Mouse (Mus musculus): ENCODE measurements at regions not wholly inside any gene's neighbourhood (a gene's known extent, or its start where the extent isn't known, plus 50 kb on each side); places are given as distances from the start of the nearest gene placed in this dataset.

- in situ Hi-C loops (cut with MboI, MseI): loop anchor here (5.0 kb wide), 1 partner anchor 202 kb away; no protein-coding TSS in a partner anchor
Measured at GRCm38 (mm10) chr4:72060605-72061352, 139.9 kb downstream of the Tle1 start.

DNA sequence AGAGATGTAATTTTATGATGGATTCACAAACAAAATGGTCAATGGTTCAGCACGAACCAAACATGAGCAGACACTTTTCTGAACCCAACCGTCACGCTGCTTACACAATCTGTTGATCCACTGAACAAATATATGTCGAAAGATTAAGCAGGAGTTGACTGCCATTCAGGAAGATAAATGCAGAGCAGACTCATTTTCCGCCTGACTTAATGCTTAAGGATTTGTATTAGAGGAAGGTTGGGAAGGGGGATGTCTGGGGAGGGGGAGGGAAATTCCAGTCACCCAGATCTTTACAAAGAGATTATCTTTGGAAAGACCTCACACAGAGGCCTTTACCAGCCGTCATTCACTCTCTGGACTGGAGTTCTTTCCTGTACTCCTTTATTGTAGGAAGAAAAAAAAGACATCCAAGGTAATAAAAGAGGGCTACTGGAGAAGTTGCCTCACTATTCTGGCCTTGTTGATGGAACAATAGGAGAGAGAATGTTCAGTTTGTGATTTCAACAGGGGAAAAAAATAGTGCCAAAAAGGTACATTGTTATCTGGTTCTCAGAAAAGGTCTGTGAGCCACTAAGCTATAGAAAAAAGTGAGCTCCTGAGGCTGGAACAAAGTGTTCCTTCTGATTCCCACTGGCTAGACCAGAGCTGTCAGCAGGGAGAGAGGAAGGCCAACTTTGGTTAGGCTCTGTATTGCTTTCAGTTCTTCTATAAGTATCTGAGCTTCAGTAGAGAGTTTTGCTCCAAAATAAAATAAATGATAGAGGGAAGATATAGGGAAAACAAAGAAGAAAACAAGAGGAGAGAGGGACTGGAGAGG is 150.9 kb downstream of the Tle1 start:
- in situ Hi-C loops (cut with MboI, MseI): no loop called here

GRCm38 (mm10) chr4:72022152-72022551 is 178.6 kb downstream of the Tle1 start:
- in situ Hi-C loops (cut with MboI, MseI): no loop called here

DNA sequence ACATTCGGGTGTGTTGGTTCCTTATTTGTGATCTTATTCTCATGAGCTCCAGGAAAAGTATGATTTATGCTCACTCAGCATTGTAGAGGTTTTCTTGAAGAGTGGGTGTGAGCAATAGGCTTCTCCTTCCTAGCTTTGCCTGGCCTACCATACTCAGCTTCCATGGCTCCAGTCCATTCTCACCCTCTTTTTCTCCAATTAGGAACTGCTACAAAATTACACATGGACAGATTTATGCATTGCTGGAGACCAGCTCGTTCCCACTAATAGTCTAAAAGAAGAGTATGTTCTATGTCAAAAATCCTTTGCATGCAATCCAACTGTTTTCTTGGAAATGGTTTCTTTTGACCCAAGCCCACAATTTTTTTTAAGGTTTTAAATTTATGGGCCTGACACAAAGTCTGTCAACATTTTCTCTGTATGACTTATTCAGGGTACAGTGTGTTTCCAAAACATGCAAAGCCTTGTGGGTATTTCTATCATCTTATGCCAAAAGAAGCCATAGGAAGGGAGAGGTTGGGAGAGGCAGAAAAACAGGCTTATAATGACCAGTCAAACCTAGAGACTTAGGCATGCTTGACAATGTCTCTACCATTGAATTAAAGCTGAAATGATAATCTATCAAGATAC is 186.4 kb downstream of the Tle1 start:
- in situ Hi-C loops (cut with MboI, MseI): no loop called here

- in situ Hi-C loops (cut with MboI, MseI): no loop called here
Measured at GRCm38 (mm10) chr4:72013583-72013982, 187.1 kb downstream of the Tle1 start.

DNA sequence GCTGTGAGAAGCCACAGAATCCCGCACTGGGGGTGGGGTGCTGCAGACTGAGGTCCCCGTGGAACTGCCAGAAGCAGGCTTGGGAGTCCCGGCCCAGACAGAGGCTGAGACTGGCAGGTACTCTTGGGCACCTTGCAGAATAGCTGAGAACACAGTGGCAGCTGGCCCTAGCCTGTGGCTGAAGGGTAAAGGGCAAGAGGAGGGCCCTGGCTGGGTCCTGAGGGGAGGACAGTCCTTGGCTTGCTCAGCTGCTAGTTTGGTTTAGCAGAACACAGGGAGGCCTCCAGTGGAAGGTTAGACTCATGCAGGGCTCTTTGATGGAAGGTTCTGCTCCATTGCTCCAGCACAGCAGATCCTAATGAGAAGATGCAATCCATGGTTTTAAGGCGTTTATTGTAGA is 190.4 kb downstream of the Tle1 start:
- in situ Hi-C loops (cut with MboI, MseI): no loop called here

GRCm38 (mm10) chr4:72005926-72006325 is 194.8 kb downstream of the Tle1 start:
- in situ Hi-C loops (cut with MboI, MseI): no loop called here

GRCm38 (mm10) chr4:72001221-72001875 is 199.4 kb downstream of the Tle1 start:
- in situ Hi-C loops (cut with MboI, MseI): no loop called here

DNA sequence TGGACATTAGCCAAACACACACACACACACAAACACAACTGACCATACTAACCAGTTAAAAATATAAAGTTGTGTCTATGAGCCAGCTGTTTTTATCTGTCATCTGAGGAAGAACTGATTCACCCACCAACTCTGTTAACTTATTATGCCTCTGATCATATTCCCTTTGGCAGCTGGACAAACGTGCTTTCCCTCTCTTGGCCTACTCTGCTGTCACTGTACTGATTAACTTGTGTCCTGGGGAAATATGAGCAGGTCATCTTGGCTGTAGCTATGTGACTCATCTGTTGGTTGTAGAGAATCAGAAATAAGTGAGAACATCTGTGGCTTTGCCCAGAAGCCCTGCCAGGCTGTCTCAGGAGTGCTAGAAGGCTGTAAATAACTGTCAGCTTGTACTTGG is 210.9 kb upstream of the Gm11232 start:
- in situ Hi-C loops (cut with MboI, MseI): no loop called here

- in situ Hi-C loops (cut with MboI, MseI): no loop called here
Measured at GRCm38 (mm10) chr4:71953441-71953840, 195.7 kb upstream of the Gm11232 start.

DNA sequence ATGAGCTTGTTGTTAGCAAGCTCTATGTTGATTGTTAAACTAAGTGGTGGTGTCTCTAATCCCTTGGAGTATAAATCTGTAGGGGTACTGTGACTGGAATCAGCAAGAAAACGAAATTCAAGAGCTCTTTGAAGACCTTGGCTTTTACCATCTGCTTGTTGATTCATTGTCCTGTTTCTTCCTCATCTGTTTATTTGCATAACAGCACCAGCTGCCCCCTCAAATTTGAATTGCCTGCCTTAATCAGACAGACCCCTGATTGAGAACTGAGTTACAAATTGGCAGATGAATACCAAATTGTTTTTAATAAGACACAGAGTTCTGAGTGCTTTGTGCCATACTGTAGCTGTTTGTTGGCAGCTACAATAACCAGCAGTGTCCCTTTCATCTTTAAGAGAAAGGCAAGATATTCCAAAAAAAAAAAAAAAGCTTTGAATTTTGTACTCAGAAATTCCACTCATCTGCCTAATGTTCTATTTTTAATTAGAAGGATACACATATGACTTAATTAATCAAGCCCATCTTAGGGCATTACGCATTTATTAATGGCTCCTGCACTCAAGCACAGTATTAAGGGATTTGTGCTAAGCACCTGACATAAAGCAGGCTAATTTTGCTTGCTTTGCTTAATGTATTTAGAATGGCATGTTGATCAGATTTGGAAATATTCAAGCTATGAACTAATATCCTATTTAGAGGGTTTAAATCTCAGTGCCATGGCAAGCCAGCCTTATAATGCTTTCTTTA is 175.6 kb upstream of the Gm11232 start:
- in situ Hi-C loops (cut with MboI, MseI): loop anchor here (25.0 kb wide), 1 partner anchor 1404 kb away; no protein-coding TSS in a partner anchor

DNA sequence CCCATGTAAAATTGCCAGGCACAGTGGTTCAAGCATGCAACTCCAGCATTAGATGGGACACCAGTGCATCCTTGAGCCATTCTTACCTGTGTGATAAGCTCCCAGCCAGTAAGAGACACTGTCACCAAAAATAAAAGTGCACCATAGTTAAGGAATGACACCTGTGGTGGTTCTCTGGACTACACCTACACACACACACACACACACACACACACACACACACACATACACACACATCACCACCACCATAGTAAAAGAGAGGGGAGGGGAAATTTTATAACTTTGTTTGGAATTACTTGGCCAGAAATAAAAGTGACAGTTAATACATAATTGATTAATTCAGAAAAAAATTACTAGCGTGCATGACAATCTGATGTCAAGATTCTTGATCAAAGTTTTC is 175.1 kb upstream of the Gm11232 start:
- in situ Hi-C loops (cut with MboI, MseI): loop anchor here (25.0 kb wide), 1 partner anchor 1404 kb away; no protein-coding TSS in a partner anchor

DNA sequence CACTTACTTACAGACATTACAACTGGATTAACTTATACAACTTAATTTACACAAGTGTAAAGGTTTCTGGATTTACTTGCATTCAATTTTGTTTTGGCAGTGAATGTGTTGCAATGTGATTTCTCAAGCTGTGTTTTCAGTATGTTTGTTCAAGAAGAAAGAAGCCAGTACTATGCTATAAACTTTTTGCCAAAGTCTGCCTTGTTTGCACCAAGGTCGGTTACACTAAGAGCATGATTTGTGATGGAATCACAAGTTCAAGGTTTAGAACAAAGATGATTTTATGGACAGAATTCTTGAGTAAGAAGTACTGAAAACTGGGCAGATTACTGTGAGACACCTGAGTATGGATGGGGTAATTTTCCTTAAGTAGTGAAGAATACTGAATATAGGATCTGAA is 153.8 kb upstream of the Gm11232 start:
- in situ Hi-C loops (cut with MboI, MseI): no loop called here

DNA sequence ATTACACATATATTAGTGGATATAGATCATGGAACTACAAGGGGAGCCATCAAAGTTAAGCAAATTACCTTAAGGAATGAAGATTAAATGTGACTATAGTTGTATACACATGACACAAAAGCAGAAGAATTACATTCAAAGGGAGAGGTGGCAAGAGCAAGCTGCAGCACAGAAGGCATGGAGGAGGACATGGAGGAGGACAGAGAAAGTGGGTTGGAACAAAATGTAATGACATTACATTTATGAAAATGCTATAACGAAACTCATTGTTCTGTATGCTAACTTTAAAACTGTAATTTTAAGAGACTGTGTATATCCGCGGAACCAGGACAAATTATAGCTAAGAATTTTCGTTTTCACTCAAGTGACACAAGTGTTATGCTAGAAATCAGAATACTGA is 117.9 kb upstream of the Gm11232 start:
- in situ Hi-C loops (cut with MboI, MseI): no loop called here

DNA sequence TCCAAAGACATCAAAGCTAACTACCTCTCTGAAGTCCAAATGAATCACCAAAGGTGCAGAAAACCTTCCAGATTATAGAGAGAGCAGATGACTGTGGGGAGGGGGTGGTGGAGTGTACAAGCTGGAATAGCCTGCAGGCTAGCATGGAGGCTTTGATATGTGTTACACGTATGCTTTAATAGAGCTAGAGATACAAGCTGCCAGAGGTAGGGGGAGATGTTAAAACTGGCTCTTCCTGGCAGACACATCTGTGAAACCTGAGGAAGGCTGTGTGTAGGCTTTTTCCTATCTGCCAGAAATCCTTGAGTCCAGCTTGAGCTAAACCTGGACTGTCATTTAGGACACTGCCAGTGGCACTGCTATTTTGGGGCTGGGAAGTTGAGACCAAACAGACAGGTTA is 109.2 kb upstream of the Gm11232 start:
- in situ Hi-C loops (cut with MboI, MseI): no loop called here

DNA sequence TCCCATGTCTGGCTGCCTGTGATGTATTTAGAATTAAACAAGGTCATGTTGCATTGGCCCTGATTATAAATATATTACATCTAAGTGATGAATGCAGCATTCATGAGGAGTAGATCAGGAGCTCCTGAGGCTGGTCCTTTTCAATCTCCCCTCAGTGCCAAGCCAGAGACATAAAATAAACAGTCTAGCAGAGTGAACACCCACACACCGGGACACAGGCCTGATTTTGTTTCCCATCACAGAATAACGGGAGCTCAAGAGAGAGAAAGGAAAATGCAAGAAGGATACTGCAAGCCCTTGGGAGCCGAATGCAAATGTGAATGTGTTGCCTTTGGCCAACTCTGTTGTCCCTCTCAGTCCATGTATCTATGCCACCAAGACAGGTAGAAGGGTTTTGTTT is 84.1 kb upstream of the Gm11232 start:
- in situ Hi-C loops (cut with MboI, MseI): no loop called here

GRCm38 (mm10) chr4:71840774-71841146 is 83.0 kb upstream of the Gm11232 start:
- in situ Hi-C loops (cut with MboI, MseI): no loop called here

GRCm38 (mm10) chr4:71839803-71840773 is 82.3 kb upstream of the Gm11232 start:
- in situ Hi-C loops (cut with MboI, MseI): no loop called here

- in situ Hi-C loops (cut with MboI, MseI): no loop called here
Measured at GRCm38 (mm10) chr4:71839134-71839802, 81.5 kb upstream of the Gm11232 start.
